Mouse (Mus musculus): ENCODE measurements around the gene Pde9a.

The Pde9a gene

GRCm38 (mm10) chr17:31386766-31387275, 811 bp downstream of the Pde9a start:
- DNase-seq (ENCODE audit: low read depth, low spot score): no peak

- no peak for DNase-seq (ENCODE audit: low read depth, low spot score)
Observed at GRCm38 (mm10) chr17:31389432-31390050, 3.5 kb downstream of the Pde9a start.

GRCm38 (mm10) chr17:31391462-31391861, 5.5 kb downstream of the Pde9a start:
- DNase-seq (ENCODE audit: low read depth, low spot score): no peak

- no peak for DNase-seq (ENCODE audit: low read depth, low spot score)
Observed at GRCm38 (mm10) chr17:31392041-31392440, 6.0 kb downstream of the Pde9a start.

- DNase-seq (ENCODE audit: low read depth, low spot score): no peak
Observed at GRCm38 (mm10) chr17:31393811-31394210, 7.8 kb downstream of the Pde9a start.

GRCm38 (mm10) chr17:31400294-31400693, 14.3 kb downstream of the Pde9a start:
- DNase-seq (ENCODE audit: low read depth, low spot score): no peak

GRCm38 (mm10) chr17:31401160-31401559, 15.2 kb downstream of the Pde9a start:
- DNase-seq (ENCODE audit: low read depth, low spot score): no peak

GRCm38 (mm10) chr17:31402713-31403112, 16.7 kb downstream of the Pde9a start:
- no peak for DNase-seq (ENCODE audit: low read depth, low spot score)

GRCm38 (mm10) chr17:31405694-31406227, 19.8 kb downstream of the Pde9a start:
- DNase-seq (ENCODE audit: low read depth, low spot score): no peak

GRCm38 (mm10) chr17:31409741-31410350, 23.8 kb downstream of the Pde9a start:
- no peak for DNase-seq (ENCODE audit: low read depth, low spot score)

GRCm38 (mm10) chr17:31415258-31415657, 29.2 kb downstream of the Pde9a start:
- no peak for DNase-seq (ENCODE audit: low read depth, low spot score)

GRCm38 (mm10) chr17:31418804-31419597, 33.0 kb downstream of the Pde9a start:
- DNase-seq (ENCODE audit: low read depth, low spot score): no peak

- DNase-seq (ENCODE audit: low read depth, low spot score): no peak
Observed at GRCm38 (mm10) chr17:31419598-31419950, 33.6 kb downstream of the Pde9a start.

- no peak for DNase-seq (ENCODE audit: low read depth, low spot score)
Observed at GRCm38 (mm10) chr17:31419995-31420394, 34.0 kb downstream of the Pde9a start.

GRCm38 (mm10) chr17:31420658-31421057, 34.6 kb downstream of the Pde9a start:
- DNase-seq (ENCODE audit: low read depth, low spot score): no peak

GRCm38 (mm10) chr17:31422381-31422780, 36.4 kb downstream of the Pde9a start:
- no peak for DNase-seq (ENCODE audit: low read depth, low spot score)

- DNase-seq (ENCODE audit: low read depth, low spot score): no peak
Observed at GRCm38 (mm10) chr17:31423020-31423419, 37.0 kb downstream of the Pde9a start.

- DNase-seq (ENCODE audit: low read depth, low spot score): no peak
Observed at GRCm38 (mm10) chr17:31424358-31424757, 38.3 kb downstream of the Pde9a start.

GRCm38 (mm10) chr17:31424798-31425197, 38.8 kb downstream of the Pde9a start:
- no peak for DNase-seq (ENCODE audit: low read depth, low spot score)

GRCm38 (mm10) chr17:31425827-31426698, 40.1 kb downstream of the Pde9a start:
- DNase-seq (ENCODE audit: low read depth, low spot score): no peak

GRCm38 (mm10) chr17:31429402-31429801, 43.4 kb downstream of the Pde9a start:
- DNase-seq (ENCODE audit: low read depth, low spot score): no peak
